Mouse (Mus musculus) adrenal gland, postnatal 36 days (tissue): ENCODE measurements around the gene Col3a1. TPM values are rescaled to one million over a fixed set of nuclear protein-coding genes. Genes with fewer than 3 reads are reported as not detected.
A peak's percentile ranks its signal among the peaks of the same experiment; 100 is the strongest.

Source experiments
- DNase-seq, 2 experiments: peaks; one replicate each; pipeline ENCODE4 v3.0.0; 2021; ENCODE audit warnings: mixed read lengths in 1 of 2
- long read RNA-seq, 2 experiments: library from polyadenylated mRNA; stranded (forward); transcript quantifications; one replicate each; pipeline ENCODE4 v2.0.0; 2021; ENCODE audit warnings: borderline sequencing depth in 2 of 2
- total RNA-seq, 2 experiments: library from RNA; stranded (reverse); gene quantifications; 2 replicates each; pipeline ENCODE4 v1.2.3; 2021

The Col3a1 gene
- total RNA-seq, result 100 to 1,000 TPM; 175 to 416 TPM
- long read RNA-seq, experiment 1, full-length matches to known transcripts, result 249 of 318 reads
- long read RNA-seq, experiment 1, partial matches to known transcripts, result 57 of 318 reads
- long read RNA-seq, experiment 1, other reads (novel, unspliced or antisense), result 12 of 318 reads
- long read RNA-seq, experiment 2, full-length matches to known transcripts, result 79 of 104 reads
- long read RNA-seq, experiment 2, partial matches to known transcripts, result 22 of 104 reads
- long read RNA-seq, experiment 2, other reads (novel, unspliced or antisense), result 3 of 104 reads

DNA sequence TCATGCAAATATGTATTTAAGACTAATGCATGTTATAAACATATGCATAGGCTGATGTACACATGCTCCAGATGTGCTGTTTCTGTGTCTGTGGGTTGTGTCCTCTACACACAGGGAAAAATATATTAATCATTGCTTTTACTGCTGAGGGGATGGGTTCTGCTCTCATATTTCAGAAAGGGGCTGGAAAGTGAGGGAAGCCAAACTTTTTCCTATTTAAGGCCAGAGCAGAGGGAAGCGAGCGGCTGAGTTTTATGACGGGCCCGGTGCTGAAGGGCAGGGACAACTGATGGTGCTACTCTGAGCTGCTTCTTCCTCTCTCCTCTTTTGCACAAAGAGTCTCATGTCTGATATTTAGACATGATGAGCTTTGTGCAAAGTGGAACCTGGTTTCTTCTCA, at the start of gene Col3a1:
TSS of gene Col3a1 (plus strand) at position 151 of the 400 bp plus-strand sequence.
- DNase-seq, result peak in 1 of 2 experiments; percentile 16

DNA sequence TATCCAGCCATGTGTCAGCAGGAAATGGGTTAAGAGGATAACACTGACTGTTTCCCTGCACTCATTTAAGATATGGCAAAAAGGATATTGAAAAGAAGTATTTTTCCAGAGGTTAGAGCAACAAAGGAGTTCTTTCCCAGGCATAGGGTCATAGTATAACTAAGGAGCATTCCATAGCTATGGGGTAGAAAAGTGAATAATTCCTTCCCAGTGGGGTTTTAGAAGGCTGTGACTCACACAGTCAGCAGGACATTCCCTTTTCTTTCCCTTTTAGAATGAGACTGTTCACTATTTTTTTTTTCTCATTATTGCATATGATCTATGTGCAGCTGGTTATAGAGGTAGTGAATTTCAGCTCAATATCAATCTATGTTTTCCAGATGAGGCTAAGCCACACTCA, 41.9 kb upstream of the Col3a1 start:
- DNase-seq, result no peak

DNA sequence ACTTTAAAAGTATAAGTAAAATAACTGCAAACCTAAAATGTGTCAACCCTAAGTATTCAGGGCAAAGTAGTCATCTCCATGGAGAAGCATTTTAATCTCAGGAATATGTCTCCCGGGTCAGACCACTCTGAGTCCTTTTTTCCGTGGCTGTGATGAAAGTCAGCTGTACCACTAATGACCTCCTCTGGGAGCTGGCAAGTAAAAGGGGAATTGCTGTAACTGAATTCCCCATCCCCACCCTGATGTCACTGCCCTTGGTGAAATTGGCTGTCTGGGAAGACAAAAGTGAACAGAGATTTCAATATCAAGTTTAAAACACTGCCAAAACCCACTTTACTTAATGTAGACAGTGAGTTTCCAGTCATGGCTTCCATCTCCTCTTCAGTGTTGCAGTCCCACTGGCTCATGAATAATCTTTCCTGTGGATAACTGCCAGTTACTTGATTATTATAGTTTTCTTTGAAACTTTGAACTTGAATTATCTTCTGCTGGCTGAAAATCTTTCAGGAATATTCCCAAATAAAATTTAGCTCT, 35.3 kb upstream of the Col3a1 start:
- no peak for DNase-seq

DNA sequence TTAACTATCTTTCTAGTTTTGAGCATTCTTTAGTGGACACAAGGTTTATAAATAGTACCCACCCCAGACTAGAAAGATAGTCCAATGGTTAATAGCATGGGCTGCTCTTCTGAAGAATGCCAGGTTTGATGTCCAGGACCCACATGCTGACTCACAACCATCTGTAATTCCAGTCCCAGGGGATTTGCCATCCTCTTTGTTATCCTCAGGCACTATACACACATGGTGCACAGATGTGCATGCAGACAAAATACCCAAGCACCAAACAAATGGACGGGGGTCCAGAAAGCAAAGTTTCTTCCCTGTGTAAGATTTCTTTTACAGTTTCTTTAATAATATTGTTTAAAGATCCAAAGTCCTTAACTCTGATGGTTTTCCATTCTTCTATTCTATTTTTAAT, 23.4 kb upstream of the Col3a1 start:
- no peak for DNase-seq

DNA sequence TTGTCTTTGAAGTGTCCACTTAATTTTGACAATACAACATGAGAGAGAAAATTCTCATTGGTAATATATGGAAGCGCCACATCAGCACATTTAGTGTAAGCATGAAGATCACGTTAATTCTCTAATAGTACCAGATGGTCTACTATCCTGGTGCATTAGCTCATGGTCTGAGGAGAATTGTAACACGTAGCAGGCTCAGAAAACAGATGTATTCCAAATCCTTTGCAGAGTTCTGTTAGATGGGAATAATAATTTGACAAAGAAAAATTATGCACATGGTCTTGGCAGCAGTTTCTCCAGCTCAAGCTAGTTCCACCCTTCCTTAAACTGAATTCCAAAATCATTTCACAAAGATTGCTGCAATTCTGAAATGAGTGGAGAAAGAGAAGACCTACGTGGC, 21.3 kb upstream of the Col3a1 start:
- DNase-seq, result no peak

DNA sequence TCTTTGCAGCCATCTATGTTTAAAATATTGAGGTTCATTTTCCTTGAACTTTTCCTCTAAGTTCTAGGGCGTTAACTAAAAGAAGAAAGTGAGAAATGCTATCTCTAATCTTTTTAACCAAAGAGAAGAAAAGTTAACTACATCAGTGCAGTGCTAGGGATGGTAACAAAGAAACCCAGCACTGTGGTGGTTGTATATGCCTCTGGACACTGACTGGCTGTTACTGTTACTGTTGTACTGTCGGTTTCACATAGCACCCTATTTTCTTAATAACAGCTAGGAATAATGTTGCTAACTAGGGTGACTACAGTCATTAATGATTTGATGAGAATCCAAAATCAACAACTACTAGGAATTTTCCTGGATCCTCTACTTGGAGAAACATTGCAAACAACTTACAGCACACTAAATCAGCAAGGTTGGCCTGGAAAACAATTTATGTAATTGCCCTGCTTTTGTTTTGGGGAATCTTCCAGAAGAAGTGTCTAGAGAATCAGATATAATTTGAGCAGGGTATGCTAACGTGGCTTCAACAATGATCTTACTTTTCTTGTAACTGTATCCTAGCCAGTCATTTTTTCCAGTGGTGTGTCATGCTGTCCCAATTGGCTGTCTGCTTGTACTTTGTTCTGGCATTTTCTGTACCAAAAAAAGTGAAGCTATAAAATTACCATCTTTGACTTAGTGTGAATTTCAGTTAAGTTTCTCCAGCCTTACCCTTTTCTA, 11.8 kb upstream of the Col3a1 start:
- no peak for DNase-seq

DNA sequence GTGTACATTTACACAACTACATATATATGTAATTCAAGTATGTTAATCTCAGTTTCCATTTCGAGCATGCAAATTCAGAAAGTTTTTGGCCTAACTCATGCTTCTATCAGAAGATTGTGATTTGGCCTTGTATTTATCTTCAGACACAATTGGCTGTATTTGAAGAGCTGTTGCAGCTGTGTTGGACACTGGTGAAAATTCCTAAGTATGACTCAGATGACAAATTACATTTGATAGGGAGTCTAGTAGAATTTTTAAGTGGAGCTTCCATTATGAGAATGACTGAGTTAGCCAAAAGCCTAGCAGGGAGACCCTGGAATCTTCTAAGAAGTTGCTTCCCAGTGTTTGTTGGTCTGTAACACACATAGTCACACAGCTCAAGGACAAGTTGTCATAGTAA, 7.1 kb upstream of the Col3a1 start:
- DNase-seq, result no peak

DNA sequence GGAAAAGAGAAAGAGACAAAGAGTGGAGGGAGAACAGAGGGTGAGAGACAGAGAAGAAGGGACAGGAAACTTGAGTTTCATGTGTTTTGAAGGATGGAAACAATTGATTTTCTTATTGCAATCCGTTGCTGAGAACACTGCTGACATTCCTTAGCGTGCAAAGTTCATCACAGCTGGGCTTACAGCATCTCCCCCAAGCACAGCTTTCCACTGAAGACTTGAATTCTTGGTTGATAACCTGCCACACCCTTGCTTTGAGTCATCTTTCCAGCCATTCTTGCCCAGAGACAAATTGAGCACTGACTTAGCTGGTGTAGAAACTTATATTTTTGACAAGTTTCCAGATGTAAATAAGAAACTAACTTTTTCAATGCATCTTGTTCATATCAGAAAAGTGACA, 2.3 kb upstream of the Col3a1 start:
- no peak for DNase-seq

DNA sequence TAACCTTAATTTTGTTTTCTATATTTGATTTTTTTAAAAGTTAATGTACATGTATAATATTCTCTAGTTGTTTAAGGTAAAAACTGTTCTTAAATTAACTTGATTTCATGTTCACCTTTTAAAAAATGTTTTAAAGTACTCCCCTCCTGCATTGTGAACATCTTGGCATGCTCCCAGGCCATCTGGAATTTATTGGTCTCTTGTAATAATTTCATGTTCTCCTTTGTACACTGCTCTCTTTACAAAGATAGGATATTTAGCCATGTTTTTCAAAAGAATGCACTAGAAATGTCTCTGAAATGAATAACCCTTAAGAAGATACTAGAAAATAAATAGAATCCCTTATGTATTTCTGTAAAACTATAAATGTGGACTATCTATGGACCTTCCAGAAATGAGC, 624 bp downstream of the Col3a1 start:
- no peak for DNase-seq

DNA sequence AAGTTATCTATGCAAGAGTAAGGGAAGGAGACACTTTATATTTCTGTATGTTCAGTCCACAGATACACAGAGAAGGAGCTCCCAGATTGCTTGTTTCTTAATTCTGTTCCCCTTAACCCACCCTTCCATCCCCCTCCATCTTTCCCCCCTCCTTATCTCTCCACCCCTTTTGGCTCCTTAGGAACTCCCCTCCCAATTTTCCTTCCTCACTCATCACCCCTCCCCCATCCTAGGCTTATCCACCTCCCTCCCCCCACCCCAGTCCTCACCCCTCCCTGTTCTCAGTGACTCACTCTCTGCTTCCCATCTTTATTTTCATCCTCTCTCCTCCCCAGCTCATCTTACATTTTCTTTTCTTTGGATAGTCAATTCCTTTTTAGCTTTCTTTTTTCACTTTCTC, 1.5 kb downstream of the Col3a1 start:
- DNase-seq, result no peak

DNA sequence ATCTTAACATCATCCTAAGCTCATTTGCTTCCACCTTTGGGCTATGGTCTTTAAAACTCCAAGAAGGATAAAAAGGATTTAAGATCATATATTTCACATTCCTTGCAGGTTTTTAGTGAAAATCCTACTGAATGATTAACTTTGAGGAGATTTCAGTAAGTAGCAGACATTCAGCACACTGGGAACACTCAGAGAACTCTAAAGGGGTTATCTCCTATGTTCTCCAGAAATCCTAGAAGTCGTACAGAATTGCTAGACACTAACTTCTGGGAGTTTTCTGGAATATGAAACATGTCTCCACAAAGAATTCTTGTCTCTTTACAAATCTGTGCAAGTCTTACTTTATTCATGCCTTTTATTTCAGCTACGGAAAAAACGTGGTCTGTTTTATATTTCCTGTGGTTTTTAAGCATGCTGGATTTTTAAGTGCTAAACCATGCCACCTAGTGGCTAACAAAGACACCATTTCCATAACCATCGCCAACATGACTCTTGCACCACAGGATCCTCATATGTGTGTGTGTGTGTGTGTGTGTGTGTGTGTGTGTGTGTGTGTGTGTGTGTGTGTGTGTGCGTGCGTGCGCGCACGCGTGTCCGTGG, 2.5 kb downstream of the Col3a1 start:
- DNase-seq, result peak in 1 of 2 experiments; percentile 15

DNA sequence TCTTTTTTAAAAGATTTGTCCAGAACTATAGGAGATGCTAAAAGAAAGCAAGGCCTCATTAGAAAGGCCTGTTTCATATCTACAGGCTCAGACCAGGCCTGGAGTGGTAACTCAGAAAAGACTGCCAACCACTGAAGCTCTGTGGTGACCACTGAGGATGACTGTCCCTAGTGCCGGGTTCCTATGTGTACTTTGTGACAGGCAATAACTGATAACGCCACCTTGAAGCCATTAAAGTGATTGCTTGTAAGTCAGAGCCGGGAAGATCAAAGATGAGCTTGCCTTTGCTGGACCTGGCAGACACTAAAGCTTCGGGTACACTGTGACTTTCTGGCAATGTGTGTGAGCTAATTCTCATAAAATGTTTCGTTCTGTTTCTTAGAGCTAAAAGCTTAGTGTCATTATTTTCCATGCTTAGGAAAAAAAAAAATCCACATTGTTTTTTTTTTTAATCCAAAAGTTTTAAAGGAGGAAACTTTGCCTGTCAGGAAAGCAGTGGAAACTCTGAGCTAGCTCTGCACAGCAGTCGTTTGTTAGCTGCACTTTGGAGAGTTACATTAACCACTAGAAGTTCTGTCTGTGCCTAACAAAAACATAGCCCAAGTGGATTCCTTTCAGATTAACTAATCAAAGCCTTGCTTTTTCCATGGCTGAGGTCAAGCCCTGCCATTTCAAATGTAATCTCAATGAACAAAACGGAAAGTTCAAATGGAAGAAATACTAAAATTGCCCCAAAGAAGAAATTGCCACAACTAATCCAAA, 4.6 kb downstream of the Col3a1 start:
- DNase-seq, result peak in 1 of 2 experiments; percentile 8

DNA sequence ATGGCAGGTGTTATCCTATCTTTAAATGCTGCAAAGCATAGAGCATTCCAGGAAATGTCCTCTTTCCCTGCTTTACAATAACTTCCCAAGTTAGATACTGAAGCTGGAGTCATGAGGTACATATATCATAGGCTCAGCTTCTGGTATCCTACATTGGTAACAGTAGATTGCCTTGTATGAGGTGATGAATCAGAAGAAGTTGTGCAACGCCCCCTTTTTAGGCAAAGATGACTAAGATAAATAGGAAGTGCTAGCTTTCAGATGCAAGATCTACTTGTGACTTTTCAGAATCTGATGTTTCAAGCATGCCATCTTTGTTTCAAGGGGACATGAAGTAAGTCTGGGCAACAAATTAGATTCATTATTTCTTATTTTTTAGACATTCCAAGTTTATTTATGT, 6.9 kb downstream of the Col3a1 start:
- DNase-seq, result no peak

DNA sequence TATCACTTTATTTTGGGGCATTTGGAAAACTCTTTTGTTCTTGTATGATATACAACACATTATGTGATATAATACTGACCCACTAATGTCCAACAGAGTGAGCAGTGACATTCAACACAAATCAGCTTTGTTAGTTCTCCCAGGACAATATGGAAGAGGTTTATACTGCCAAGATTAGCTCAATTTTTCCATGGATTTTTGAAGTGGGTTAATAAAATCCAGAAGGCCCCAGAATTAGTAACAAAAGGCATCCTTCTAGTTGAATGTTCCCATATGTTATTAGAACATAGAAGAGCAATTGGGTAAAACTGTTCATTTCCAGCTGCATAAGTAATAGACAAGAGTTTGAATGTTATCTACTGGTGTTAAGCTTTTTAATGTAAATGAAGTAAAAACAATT, 9.5 kb downstream of the Col3a1 start:
- no peak for DNase-seq

DNA sequence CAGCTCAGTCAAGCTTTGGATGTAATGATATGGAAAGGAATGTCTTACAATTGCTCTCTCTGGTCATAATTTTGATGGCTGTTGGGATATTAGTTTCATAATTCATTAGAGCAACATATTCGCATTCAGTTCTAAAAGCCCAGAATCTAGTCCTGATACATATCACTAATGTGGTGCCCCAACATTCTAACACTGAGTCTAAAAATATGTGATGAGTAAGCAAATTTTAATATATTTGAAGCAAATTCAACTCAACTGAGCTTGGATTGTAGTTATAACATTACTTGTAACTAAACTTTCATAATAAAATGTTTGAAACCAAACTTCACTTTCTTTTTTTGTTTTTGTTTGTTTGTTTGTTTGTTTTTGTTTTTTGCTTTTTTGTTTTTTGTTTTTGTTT, 17.8 kb downstream of the Col3a1 start:
- DNase-seq, result no peak

DNA sequence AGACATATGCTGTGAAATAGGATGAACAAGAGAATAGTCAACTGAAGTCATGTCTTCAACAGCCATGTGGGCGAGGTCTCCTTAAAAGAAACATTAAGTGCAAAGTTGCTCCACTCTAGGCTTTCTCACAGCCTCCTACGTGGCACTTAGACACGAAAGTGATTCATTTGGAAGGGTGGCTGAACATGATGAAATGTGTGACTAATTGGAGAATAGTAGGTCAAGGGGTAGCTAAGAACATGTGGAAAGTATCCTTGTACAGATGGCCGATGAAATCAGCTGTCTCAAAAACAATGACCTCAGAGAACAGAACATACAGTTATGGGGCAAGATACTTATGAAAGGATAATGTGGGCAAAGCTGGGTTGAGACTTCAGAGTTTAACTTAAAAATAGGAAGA, 44.6 kb downstream of the Col3a1 start:
- DNase-seq, result peak in 1 of 2 experiments; percentile 5

DNA sequence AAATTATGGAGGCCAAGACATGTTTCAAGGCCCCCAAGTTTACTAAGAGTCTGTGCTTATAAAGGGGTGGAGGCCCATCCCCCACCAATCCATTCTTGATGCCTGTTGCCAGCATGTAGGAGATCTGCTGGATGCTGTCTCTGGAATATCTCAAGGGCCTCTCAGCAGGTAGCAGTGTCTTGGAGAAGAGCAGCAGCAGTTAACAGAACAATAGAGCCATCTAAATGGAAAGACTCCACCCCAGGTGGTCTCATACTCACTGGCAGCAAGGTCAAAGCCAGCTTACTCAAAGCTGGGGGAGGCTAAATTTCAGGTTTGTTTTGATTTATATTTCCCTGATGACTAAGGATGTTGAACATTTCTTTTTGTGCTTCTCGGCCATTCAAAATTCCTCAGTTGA, 46.7 kb downstream of the Col3a1 start:
- no peak for DNase-seq

DNA sequence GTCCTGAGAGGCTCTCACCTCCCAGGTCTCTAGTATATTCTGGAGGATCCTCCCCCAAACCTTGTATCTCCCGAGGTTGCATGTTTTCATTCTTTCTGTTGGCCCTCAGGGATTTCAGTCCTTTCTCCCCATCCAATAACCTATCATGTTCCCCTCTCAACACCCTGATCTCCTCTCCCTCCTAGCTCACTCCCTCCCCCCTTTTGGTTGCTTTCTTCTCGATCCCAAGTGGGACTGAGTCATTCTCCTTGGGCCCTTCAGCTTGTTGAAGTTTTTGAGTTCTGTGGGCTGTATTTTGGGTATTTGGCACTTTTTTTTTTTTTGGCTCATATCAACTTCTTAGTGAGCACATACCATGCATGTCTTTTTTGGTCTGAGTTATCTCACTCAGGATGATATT, 47.8 kb downstream of the Col3a1 start:
- no peak for DNase-seq

DNA sequence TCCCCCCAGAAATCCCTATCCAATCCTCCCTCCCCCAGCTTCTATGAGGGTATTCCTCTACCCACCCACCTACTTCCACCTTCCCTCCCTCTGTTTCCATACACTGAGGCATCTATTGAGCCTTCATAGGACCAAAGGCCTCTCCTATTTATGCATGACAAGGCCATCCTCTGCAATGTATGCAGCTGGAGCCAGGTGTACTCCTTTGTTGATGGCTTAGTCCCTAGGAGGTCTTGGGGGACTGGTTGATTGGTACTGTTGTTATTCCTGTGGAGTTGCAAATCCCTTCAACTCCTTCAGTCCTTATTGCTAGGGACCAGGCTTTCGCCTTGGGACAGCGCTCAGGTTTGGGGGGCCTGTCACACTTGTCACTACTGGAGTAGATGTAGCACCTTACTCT, 48.3 kb downstream of the Col3a1 start:
- no peak for DNase-seq

DNA sequence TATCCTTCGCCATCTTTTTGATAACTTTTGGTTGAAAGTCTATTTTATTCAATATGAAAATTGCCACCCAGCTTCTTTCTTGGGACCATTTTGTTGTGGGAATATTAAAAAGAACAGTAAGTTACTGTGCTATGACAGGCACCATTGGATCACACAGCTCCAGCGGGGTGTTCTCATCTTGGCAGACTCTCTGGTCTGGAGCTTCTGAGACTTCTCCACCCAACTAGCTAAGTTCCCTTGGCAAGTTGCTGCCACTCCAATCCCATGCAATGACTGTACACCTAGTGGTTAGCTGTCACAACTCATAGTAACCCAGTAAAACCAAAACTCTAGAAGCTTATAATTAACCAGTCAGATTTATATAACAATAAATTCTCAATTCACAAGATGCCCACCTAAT, 51.9 kb downstream of the Col3a1 start:
- DNase-seq, result no peak

DNA sequence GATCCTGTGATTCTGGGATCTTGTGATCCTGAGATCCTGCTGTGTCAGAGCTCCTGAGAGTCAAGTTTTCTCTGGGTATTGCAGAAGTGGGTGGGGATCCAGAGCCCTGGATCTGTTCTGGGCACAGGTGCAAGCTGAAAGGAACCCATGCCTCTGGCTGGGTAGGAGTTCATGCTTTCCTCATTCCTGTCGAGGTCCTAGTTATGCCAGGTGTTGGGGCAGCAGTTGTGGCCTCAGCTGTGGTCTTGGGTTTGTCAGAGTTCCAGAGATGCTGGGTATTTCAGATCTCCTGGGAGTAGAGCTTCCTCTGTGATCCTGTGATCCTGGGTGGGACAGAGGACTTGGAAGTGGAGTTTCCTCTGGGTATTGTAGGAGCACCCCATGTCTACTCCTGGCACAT, 54.1 kb downstream of the Col3a1 start:
- DNase-seq, result no peak

DNA sequence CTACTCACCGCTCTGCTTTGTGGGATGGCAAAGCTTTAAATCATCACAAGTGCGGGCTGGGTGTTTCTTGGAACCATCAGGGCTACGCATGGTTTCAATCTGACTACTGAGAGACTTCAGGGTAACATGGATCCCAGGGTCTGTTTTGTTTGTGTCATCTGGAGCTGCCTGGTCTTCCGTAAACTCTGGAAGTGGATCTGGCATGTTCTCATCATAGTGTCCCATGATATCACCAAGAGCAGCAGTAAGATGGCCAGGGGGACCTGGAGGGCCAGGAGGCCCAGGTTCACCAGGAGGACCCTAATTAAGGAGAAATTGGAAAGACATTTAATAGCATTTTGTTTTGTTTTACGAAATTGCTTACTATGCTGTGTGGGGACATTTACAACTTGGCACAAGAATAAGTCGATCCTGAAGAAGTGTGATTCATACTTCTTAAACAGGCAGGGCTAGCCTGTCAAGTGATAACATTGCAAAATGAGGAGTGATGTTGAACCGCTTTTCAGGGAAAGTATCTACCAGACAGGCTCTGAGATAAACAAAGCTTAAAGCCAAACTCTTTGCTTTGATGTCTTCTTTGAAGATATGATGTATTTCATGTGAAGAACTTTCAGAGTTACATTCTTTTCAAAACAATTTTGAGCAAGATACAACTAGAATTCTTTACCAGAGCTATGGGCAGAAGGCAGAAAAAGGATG, 68.8 kb downstream of the Col3a1 start:
- no peak for DNase-seq
